Mouse (Mus musculus) limb, embryonic 15.5 days (tissue): ENCODE measurements at regions not wholly inside any gene's neighbourhood (a gene's known extent, or its start where the extent isn't known, plus 50 kb on each side); places are given as distances from the start of the nearest gene placed in this dataset.
A peak's percentile ranks its signal among the peaks of the same experiment; 100 is the strongest.
"Not testable (repeated sequence)": the region's sequence is repeated elsewhere in the genome, so short reads cannot be mapped to it uniquely, and the experiment has no call there.

ENCODE experiments used
- ATAC-seq: fragments of 200-750 bp; cut with Nextera tagmentation; 2 replicates; pipeline ENCODE4 v1.8.0; 2017; ENCODE audit warnings: low read depth, moderate TSS enrichment; ENCODE audit not compliant: insufficient number of reproducible peaks, low FRiP score, low TSS enrichment
- H3K27ac ChIP-seq: fragments of 300-500 bp; sonication (generic); 2 replicates; pipeline ENCODE4 v1.5.1; 2015; ENCODE audit warnings: moderate library complexity, mild to moderate bottlenecking, inconsistent platforms
- H3K27me3 ChIP-seq: fragments of 300-500 bp; sonication (generic); 2 replicates; pipeline ENCODE4 v1.6.1; 2015; ENCODE audit warnings: inconsistent platforms
- H3K36me3 ChIP-seq: fragments of 300-500 bp; sonication (generic); 2 replicates; pipeline ENCODE4 v1.6.1; 2015; ENCODE audit warnings: inconsistent platforms
- H3K4me1 ChIP-seq: fragments of 300-500 bp; sonication (generic); 2 replicates; pipeline ENCODE4 v1.6.1; 2015; ENCODE audit warnings: inconsistent platforms
- H3K4me2 ChIP-seq: fragments of 300-500 bp; sonication (generic); 2 replicates; pipeline ENCODE4 v1.6.1; 2015; ENCODE audit warnings: mild to moderate bottlenecking, inconsistent platforms
- H3K4me3 ChIP-seq: fragments of 300-500 bp; sonication (generic); 2 replicates; pipeline ENCODE4 v1.5.1; 2015; ENCODE audit warnings: mild to moderate bottlenecking, inconsistent platforms
- H3K9ac ChIP-seq: fragments of 300-500 bp; sonication (generic); 2 replicates; pipeline ENCODE4 v1.6.1; 2015; ENCODE audit warnings: inconsistent platforms
- H3K9me3 ChIP-seq: fragments of 300-500 bp; sonication (generic); 2 replicates; pipeline ENCODE4 v1.6.1; 2016; ENCODE audit warnings: inconsistent platforms
- WGBS: fragments of 180-500 bp; shearing (Covaris S2); methylation state at CpG from one replicate; pipeline ENCODE4 v1.1.7; 2015; 5-methylcytosine and 5-hydroxymethylcytosine counted together

- no peak overlapping the region for H3K4me3 ChIP-seq
- H3K9me3 ChIP-seq = no peaks in the 10 kb centered on the region
- H3K27ac ChIP-seq = no peak overlapping the region
- no peaks in the 10 kb centered on the region for H3K36me3 ChIP-seq
- no peaks in the 10 kb centered on the region for H3K27me3 ChIP-seq
- H3K4me2 ChIP-seq = no peak overlapping the region
- WGBS = 95% methylated on average over 25 of the region's 25 CpGs
- ATAC-seq = no peak
- H3K9ac ChIP-seq = no peak overlapping the region
- H3K4me1 ChIP-seq = no peaks in the 10 kb centered on the region
Measured at GRCm38 (mm10) chr2:39420696-39421095, 194.4 kb upstream of the Ppp6c start.

GRCm38 (mm10) chr2:39400336-39400735, 174.1 kb upstream of the Ppp6c start:
- Histone ChIP-seq H3K27me3 (no peaks in the 10 kb centered on the region), H3K4me2 (no peak overlapping the region), H3K9ac (no peak overlapping the region), H3K9me3 (no peaks in the 10 kb centered on the region), H3K4me3 (no peak overlapping the region), H3K4me1 (no peaks in the 10 kb centered on the region), H3K36me3 (no peaks in the 10 kb centered on the region), H3K27ac (no peak overlapping the region)
- WGBS = 32% methylated on average over 2 of the region's 2 CpGs
- no peak for ATAC-seq

- WGBS = 67% methylated on average over 2 of the region's 2 CpGs
- H3K9me3 ChIP-seq = no peaks in the 10 kb centered on the region
- no peak overlapping the region for H3K4me3 ChIP-seq
- no peak overlapping the region for H3K4me2 ChIP-seq
- H3K4me1 ChIP-seq = no peaks in the 10 kb centered on the region
- no peaks in the 10 kb centered on the region for H3K27me3 ChIP-seq
- ATAC-seq = no peak
- H3K36me3 ChIP-seq = no peaks in the 10 kb centered on the region
- H3K9ac ChIP-seq = no peak overlapping the region
- H3K27ac ChIP-seq = no peak overlapping the region
Measured at GRCm38 (mm10) chr2:39399523-39399922, 173.3 kb upstream of the Ppp6c start.

GRCm38 (mm10) chr2:39394643-39395042, 168.4 kb upstream of the Ppp6c start:
- no peak overlapping the region for H3K4me2 ChIP-seq
- H3K27me3 ChIP-seq = no peaks in the 10 kb centered on the region
- H3K9me3 ChIP-seq = no peaks in the 10 kb centered on the region
- H3K27ac ChIP-seq = no peak overlapping the region
- H3K4me1 ChIP-seq = no peaks in the 10 kb centered on the region
- no peak for ATAC-seq
- H3K4me3 ChIP-seq = no peak overlapping the region
- no peak overlapping the region for H3K9ac ChIP-seq
- H3K36me3 ChIP-seq = no peaks in the 10 kb centered on the region
- 62% methylated on average over 3 of the region's 3 CpGs for WGBS

- Histone ChIP-seq H3K27me3 (no peaks in the 10 kb centered on the region), H3K27ac (no peak overlapping the region), H3K4me1 (no peaks in the 10 kb centered on the region), H3K4me3 (no peak overlapping the region), H3K9me3 (no peaks in the 10 kb centered on the region), H3K4me2 (no peak overlapping the region), H3K9ac (no peak overlapping the region), H3K36me3 (no peaks in the 10 kb centered on the region)
- 76% methylated on average over 3 of the region's 3 CpGs for WGBS
- ATAC-seq = no peak
Measured at GRCm38 (mm10) chr2:39377264-39377663, 151.0 kb upstream of the Ppp6c start.

GRCm38 (mm10) chr2:39373068-39373779, 147.0 kb upstream of the Ppp6c start:
- Histone ChIP-seq H3K4me1 (no peaks in the 10 kb centered on the region), H3K4me2 (no peak overlapping the region), H3K27me3 (no peaks in the 10 kb centered on the region), H3K27ac (no peak overlapping the region), H3K4me3 (no peak overlapping the region), H3K9ac (no peak overlapping the region), H3K9me3 (no peaks in the 10 kb centered on the region), H3K36me3 (no peaks in the 10 kb centered on the region)
- 14% methylated on average over 7 of the region's 7 CpGs for WGBS
- no peak for ATAC-seq

GRCm38 (mm10) chr2:39344207-39344606, 118.0 kb upstream of the Ppp6c start:
- ATAC-seq = no peak
- Histone ChIP-seq H3K9ac (no peak overlapping the region), H3K4me2 (no peak overlapping the region), H3K4me3 (no peak overlapping the region), H3K9me3 (no peaks in the 10 kb centered on the region), H3K4me1 (no peaks in the 10 kb centered on the region), H3K27me3 (no peaks in the 10 kb centered on the region), H3K27ac (no peak overlapping the region), H3K36me3 (no peaks in the 10 kb centered on the region)
- 63% methylated on average over 3 of the region's 3 CpGs for WGBS

- Histone ChIP-seq H3K9me3 (no peaks in the 10 kb centered on the region), H3K27ac (no peak overlapping the region), H3K27me3 (no peaks in the 10 kb centered on the region), H3K4me1 (no peaks in the 10 kb centered on the region; the same call in 1 of the 2 replicates), H3K4me2 (no peak overlapping the region), H3K4me3 (no peak overlapping the region), H3K36me3 (no peaks in the 10 kb centered on the region), H3K9ac (no peak overlapping the region)
- ATAC-seq = no peak
- 31% methylated on average over 3 of the region's 3 CpGs for WGBS
Measured at GRCm38 (mm10) chr2:39340406-39340805, 114.2 kb upstream of the Ppp6c start.

GRCm38 (mm10) chr2:39338832-39339649, 112.8 kb upstream of the Ppp6c start:
- ATAC-seq = no peak
- Histone ChIP-seq H3K27me3 (no peaks in the 10 kb centered on the region), H3K4me2 (no peak overlapping the region), H3K9ac (no peak overlapping the region), H3K27ac (no peak overlapping the region), H3K9me3 (no peaks in the 10 kb centered on the region), H3K36me3 (no peaks in the 10 kb centered on the region), H3K4me3 (no peak overlapping the region), H3K4me1 (no peaks in the 10 kb centered on the region; the same call in 1 of the 2 replicates)
- WGBS = 59% methylated on average over 9 of the region's 9 CpGs

- H3K9ac ChIP-seq = no peak overlapping the region
- H3K27me3 ChIP-seq = no peaks in the 10 kb centered on the region
- WGBS = 63% methylated on average over 1 of the region's 1 CpGs
- no peaks in the 10 kb centered on the region for H3K36me3 ChIP-seq
- H3K4me2 ChIP-seq = no peak overlapping the region
- H3K9me3 ChIP-seq = no peaks in the 10 kb centered on the region
- no peak overlapping the region for H3K4me3 ChIP-seq
- no peak overlapping the region for H3K27ac ChIP-seq
- no peaks in the 10 kb centered on the region; the same call in 1 of the 2 replicates for H3K4me1 ChIP-seq
- ATAC-seq = no peak
Measured at GRCm38 (mm10) chr2:39337524-39337923, 111.3 kb upstream of the Ppp6c start.

GRCm38 (mm10) chr2:39325715-39326493, 99.7 kb upstream of the Ppp6c start:
- H3K36me3 ChIP-seq = no peaks in the 10 kb centered on the region
- H3K4me3 ChIP-seq = no peak overlapping the region
- peak overlapping the region; percentile 12 for H3K4me2 ChIP-seq
- H3K9ac ChIP-seq = no peak overlapping the region
- no peaks in the 10 kb centered on the region for H3K9me3 ChIP-seq
- WGBS = 47% methylated on average over 9 of the region's 9 CpGs
- H3K27ac ChIP-seq = no peak overlapping the region
- H3K27me3 ChIP-seq = no peaks in the 10 kb centered on the region
- ATAC-seq = no peak
- H3K4me1 ChIP-seq = no peaks in the 10 kb centered on the region

GRCm38 (mm10) chr2:39325122-39325521, 98.9 kb upstream of the Ppp6c start:
- H3K27ac ChIP-seq, H3K36me3 ChIP-seq, H3K27me3 ChIP-seq, H3K4me1 ChIP-seq, H3K4me2 ChIP-seq, ATAC-seq, H3K9ac ChIP-seq, H3K4me3 ChIP-seq, H3K9me3 ChIP-seq: not testable (repeated sequence)
- WGBS = 75% methylated on average over 3 of the region's 3 CpGs
